Mouse (Mus musculus) brain, embryonic 14.5 days (tissue): ENCODE results near the gene 4933430I17Rik.

Experiments
- CTCF ChIP-seq: fragments of 200-500 bp; IDR thresholded peaks from 2 replicates; pipeline ENCODE4 v1.5.1; 2012; ENCODE audit warnings: inconsistent platforms, mild to moderate bottlenecking, moderate library complexity, borderline replicate concordance; ENCODE audit not compliant: insufficient read depth, insufficient read length; ENCODE audit errors: extremely low read depth
- POLR2A ChIP-seq: fragments of 200-500 bp; IDR thresholded peaks from 2 replicates; pipeline ENCODE4 v1.6.1; 2012; ENCODE audit warnings: mild to moderate bottlenecking, inconsistent platforms, borderline replicate concordance; ENCODE audit not compliant: poor library complexity, insufficient read depth, insufficient read length, severe bottlenecking; ENCODE audit errors: extremely low read depth

GRCm38 (mm10) chr4:62566530-62566929 lies 41.4 kb downstream of the 4933430I17Rik start:
- TF ChIP-seq POLR2A (no peak), CTCF (no peak)
